Mouse (Mus musculus) kidney, postnatal 4 days (tissue): ENCODE data around the gene Dusp3.

Experiments
- DNase-seq, 2 experiments: peaks; one replicate each; pipeline ENCODE4 v3.0.0; 2021; ENCODE audit warnings: mixed read lengths in 2 of 2

Dusp3 gene

DNA sequence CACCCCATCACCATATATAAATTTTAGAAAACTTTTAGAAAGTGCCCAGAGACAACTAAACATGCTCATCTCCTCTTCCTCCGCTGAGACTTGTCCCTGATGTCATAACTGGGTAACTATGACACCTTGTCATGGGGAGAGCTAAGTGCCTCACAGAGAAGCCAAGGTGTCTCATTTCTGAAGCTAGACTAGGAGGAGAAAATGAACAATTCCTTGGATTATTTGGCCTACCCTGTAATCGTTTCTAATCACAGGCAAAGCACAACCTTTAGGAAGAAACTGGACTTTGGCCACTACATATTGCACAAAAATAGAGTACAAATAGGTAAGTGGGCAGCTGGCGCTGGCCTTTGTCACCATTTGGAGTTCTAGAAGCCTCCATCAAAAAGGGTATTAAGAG, at the start of gene Dusp3:
Gene Dusp3 (minus strand): TSS at position 101 of the 400 bp plus-strand sequence.
- no peak for DNase-seq

DNA sequence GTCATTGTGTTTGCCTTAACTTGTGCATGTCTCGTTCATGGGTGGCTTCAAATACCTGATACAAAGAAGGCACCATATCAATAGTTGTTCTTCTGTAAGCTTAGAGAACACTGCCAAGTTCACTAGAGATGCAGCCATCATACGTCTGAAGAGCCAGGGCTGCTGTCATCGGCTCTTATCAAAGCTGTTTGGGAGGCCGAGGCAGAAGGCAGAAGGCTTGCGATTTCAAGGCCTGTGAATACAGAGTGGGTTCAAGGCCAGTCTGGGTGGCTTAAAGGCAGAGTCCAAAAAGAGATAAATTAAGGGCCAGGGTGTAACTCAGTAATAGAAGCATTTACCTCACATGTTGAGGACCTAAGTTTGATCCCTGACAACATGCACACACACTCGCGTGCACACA, 49.5 kb upstream of the Dusp3 start:
- no peak for DNase-seq

DNA sequence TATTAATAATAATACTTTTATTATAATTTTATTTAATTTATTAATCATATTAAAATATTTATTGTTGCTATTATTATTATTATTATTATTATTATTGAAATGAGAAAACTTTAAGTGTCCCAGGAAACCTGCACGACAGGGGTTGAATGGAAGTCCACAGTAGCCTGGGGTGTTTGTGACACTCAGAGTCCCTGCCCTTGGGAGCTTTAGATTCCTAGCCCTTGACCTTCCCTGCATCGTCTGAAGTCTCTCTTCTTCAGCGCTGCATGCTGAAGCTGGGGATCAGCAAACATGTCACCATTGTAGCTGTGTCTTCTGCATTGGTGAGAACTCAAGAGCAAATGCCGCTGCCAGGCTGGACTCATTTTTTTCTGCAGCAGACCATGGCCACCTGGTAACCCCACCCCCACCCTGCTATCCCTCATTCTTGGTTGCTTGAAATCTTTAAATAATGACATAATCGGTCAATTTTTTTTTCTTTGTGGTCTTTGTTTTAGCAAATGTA, 48.7 kb upstream of the Dusp3 start:
- no peak for DNase-seq

DNA sequence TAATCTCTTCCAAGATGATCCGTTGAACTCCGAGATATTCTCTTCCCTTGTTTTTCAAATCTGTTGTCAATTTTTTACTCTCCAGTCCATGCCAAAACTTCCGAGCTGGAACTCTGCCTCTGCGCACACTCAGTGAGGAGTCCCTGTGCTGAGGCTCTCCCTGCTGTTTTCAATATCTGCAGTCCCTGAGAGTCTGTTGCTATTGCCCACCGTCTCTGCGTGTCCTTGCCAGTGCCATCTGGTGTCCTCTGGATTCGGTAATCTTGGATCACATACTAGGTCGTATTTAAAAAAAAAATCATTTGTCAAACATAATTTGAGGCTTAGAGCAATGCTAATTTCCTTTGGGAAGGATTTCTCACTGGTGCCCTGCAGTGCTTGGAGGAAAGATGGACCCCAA, 48.1 kb upstream of the Dusp3 start:
- no peak for DNase-seq

DNA sequence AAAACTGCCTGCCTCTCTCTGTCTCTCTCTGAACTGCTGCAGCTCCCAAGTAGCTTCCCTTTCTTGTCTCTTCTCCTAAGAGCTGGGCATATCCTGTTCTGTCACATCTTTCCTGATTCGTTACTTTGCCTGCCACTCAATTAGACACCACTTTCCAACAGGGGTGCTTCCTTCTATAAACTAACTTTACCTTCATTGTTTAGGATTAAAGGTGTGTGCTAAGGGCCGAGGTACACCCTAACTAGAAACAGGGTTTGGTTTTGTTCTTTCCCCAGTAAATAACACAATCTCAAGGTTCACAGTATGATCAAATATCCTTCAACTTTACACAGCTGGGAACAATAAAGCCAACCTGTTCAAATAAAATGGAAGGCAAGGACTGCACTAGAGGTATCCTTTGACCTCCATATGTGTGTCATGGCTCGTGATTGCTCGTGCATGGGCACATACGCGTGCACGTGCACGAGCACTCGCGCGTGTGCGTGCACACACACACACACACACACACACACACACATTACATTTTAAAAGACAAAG, 46.3 kb upstream of the Dusp3 start:
- no peak for DNase-seq

DNA sequence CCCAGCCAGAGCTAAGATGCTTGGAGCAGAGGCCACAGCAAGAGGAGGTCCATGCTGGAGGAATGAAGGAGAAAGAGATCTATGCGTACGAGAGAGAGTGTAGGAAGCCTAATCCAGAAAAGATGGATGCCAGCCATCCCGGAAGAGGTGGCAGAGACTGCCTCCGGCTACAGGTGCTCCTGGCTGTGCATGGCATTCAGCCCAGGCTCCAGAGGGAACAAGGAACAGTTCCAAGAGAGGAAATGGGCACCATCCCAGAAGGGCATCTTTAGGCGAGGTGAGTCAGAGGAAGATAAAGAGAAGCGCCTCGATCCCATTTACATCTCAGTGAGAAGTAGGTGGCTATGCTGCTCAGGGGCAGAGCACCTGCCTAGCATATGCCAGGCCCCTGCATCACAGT, 44.3 kb upstream of the Dusp3 start:
- DNase-seq, result no peak

DNA sequence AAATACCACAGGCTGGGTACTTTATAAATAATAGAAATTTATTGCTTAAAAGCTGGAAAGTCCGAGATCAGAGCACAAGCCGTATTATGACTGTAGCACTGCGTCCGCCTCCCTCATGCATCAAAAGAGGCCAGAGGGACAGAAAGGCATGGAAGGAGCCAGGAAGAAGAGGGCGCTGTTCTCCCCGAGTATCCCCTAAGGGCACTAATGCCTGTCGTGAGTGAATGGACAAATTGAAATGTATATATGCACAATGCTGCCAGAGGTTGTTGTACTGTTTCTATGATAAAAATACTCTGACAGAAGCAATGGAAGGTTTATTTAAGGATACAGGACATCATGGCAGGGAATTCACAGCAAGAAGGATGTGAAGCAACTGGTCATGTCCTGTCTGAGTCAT, 43.2 kb upstream of the Dusp3 start:
- no peak for DNase-seq

DNA sequence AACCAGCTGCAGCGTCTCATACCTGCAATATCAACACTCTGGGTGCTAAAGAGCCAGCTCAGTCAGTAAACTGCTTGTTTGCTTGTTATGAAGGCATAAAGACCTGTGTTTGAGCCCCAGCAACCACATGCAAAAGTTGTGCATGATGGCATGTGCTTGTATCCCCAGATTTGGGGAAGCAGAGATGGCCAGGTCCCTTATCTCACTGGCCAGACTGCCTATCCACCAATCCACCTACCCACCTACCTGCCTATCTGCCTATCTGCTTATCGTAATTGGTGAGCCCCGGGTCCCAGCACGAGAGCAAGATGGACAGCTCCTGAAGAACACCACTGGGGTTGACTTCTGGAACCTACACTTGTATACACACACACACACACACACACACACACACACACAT, 42.5 kb upstream of the Dusp3 start:
- no peak for DNase-seq

DNA sequence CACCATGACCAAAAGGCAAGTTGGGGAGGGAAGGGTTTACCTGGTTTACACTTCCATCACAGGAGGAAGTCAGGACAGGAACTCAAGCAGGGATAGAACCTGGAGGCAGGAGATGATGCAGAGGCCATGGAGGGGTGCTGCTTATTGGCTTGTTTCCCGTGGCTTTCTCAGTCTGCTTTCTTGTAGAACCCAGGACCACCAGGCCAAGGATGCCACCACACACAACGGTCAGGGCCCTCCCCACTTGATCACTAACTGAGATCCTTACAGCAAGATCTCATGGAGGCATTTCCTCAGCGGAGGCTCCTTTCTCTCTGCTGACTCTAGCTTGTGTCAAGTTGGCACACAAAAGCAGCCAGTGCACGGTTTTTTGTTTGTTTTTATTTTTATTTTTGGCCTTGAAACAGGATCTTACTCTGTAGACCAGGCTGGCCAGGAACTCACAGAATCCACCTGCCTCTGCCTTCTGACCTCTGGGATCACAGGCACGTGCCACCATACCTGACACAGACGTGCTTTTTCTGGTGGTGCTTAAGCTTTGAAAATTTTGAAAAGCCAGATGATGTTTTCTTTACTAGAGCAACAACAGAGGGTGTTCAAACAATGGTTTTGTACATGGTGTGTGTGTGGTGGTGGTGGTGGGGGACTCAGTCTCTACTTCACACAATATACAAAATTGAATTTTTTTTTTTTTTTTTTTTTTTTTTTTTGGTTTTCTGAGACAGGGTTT, 41.4 kb upstream of the Dusp3 start, which contains the start of gene Mpp3:
Gene Mpp3 (minus strand): TSS at position 375 of the 730 bp plus-strand sequence.
- no peak for DNase-seq

DNA sequence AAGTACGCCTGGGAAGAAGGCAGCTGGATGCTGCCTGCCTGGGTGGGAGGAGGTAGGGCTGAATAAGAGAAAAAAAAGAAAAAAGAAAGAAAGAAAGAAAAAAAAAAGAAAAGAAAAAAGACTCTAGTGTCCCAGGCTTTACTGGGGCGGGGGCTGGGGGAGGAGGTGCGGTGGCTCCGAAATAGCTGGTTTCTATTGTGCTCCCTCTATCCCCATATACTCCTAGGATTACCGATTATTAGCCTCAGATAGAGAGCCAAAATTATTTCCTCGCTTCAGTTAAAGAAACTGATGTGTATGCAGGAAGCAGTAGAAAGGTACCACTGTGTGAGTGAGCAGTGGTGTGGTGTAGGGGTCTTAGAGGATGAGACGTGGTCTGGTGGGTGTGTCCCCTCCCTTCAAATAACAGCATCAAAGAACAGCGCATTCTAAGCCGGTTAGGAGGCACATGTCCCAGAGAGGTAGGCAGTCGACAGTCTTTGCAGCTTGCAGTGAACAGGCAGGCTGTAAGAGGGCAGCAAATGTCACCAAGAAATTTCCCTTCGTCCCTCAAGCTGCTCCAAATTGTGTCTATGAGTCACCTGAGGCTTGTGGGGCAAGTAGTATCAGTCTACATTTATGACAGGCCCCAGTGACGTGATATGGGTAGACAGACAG, 40.7 kb upstream of the Dusp3 start:
- peak in 1 of 2 experiments; percentile 12 for DNase-seq

DNA sequence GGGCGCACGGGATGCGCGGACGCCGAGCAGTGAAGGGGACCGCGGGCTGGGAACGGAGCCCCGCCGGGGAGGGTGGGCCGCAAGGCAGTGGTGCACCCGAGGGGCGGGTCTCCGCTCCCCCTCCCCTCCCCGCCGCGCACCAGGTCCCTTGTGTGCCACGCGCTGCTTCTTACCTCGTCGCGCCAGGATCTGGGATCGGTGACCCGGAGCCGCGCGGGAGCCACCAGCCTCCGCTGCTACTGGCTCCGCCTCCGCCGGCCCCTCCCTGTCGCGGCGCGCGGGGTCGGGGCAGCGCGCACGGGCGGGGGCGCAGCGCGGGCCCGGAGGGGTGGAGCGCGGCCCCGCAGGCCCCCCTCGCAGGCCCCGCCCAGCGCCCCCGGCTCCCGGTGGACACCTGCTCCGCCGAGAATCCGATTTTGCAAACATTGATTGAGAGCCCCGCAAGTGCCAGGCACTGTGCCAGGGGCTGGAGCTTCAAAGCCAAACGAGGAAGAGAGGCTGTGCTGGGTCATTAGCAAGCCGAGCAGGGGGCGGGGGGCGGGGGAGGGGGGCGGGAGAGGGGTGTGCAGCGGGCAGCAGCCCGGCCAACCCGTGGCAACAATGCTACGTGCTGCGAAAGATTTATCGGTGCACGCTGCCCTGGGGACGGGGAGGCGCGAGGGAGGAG, 40.0 kb upstream of the Dusp3 start:
- DNase-seq, result peak; percentile 81 to 87

DNA sequence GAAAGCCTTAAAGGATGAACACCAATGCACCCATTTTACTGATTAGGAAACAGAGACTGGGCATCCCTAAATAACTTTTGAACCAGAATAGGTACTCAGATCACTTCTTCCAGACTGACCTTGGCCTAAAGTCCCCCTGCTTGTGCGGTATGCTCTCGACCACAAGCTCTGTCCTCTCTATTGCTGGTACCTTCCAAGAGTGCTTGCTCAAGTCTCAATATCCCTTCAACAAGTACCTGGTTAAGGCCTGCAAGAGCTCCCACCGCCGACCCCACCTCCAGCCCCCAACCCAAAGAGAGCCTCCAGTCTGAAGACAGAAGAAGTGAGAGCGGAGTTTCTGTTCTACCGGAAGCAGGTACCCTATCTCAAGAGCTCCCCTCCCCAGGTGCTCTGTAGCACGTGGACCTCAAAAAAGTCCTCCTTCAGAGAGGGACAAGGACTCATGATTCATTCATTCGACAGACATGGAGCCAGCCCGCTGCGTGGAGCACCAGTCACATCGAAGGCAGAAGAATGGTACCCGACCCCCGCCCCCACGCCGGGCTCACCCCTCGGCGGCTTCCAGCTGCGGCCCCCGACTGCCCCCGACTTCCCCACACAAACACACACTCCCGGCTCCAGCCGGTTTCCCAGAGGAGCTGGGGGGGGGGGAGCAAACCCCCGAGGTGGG, 39.3 kb upstream of the Dusp3 start:
- peak; percentile 41 to 50 for DNase-seq

DNA sequence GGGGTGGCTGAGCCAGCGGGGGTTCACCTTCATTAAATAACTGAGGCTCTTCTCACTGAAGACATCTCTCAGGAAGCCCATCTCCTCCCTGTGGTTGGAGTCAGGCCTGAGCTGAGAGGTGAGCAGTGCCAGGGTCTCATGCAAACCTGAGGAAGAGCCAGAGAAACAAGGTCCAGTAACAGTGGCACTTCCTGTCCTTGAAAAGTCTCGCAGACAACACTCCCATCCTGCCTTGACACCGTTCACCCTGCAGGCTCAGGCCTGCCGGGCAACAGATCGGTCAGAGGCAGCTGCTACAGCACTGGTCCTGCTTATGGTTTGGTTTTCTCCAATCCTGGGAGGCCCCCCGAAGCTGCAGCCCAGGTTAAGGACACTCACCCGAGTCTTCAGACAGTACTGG, 38.5 kb upstream of the Dusp3 start:
- DNase-seq, result peak in 1 of 2 experiments; percentile 16

DNA sequence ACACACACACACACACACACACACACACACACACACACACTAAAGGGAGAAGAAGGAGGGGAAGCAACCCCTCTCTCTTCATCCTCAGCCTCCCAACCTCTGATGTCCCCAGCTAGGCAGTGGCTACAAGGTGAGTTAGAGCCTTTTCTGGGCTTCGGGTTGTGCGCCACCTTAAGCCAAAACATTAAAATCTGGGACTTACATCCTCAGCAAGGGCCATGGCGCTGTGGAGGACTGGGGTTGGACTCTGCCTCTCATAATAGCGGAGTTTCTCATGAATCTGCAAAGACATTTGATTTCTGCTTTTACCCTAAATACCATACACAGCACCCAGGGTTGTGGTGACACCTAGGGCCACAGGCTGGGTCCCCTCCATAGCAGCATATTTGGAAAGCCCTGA, 38.1 kb upstream of the Dusp3 start:
- no peak for DNase-seq

DNA sequence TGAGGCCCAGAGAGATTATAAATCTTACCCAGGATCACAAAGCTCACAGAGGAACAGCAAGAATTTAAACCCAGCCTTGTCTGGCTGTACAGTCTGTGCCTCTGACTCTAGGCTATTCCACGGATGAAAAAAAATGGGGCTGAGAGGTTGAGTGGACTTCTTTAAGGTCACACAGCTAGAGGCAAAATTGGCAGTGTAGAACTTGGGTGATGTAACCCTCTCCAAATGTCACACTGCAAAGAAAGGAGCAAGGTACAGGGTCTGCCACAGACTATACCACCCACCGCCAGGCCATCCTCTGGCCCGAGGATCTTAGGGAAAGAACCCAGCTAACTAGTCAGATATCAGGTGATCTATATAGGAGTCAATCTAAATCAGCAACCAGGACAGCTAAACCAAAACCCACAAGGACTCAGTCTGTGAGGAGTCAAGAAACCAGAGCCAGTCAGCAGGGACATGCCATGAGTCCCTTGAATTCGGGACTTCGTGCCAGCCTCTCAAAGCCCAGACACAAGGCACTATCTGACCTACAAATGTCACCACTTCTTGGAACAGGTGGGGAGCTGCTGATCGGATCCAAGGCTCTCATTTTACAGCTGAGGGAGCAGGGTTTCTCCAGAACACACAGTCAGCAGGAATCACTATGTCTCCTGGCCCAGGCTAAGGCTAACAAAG, 37.4 kb upstream of the Dusp3 start:
- no peak for DNase-seq

DNA sequence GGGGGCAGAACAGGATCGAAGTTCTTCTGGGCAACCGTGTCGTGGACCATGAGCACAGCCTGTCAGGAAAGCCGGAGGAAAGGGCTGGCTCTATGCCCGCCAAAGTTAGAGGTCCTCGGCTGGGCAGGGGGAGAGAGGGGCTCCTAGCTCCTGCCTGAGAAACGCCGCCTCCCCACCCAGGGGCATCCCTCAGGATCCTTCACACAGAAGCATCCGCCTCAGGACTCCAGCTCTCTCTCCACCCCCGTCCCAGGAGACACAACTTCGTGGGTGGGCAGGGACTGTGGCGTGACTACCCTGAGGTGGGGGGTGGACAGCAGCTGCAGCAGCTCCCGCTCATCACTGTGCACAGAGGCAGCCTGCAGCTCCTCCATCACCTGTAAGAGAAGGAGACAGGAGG, 36.6 kb upstream of the Dusp3 start:
- no peak for DNase-seq

DNA sequence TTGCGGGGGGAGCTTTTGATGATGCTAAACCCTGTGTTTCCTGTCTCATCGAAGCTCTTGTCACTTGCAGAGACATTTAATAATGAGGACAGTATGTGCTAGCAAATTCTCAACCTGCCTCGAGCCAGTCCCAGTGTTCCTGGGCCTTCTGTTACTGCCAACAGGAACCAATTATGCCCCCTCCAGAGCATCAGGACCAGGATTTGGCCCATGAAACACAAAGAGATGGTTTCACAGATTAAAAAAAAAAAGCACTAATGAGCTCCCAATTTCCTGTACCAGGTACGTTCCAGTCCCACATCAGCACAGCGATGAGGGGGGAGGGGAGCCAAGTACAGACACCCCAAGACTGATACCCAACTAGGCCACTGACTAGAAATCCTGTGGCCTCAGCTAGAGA, 34.4 kb upstream of the Dusp3 start:
- DNase-seq, result no peak

DNA sequence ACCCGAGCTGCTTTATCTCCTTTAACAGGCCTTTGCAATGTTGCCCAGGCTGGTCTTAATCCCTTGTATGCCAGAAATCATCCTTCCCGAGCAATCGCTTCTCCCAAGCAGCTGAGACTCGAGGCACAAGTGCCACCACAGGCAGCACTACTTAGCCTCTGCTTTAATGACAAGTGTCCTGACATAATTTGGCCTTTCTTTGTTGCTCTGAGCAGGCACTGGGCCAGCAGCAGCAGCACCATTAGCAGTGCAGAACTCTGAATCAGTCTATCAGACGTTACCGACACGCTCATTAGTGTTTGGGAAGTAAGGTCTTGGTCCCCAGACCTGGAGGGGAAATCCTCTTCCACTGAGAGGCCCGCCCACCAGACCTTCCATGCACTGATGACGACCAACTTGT, 32.9 kb upstream of the Dusp3 start:
- DNase-seq, result no peak

DNA sequence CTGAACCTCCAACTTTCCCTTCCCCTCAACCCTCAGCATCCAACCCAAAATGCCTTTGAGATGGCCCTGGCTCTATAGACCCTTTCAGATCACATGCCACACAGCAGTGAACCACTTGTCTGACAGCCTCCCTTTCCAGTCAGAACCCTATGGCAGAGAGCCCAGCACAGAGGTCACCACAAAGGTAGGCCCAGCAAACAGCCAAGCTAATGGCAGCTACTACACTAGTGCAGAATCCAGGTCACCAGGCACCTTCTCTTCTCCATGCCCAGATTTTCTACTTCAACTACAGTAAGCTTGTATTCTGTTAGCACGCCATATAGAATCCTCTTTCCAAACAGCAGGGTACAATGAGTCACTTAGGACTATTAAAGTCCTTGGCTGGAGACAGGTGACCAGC, 29.3 kb upstream of the Dusp3 start:
- no peak for DNase-seq

DNA sequence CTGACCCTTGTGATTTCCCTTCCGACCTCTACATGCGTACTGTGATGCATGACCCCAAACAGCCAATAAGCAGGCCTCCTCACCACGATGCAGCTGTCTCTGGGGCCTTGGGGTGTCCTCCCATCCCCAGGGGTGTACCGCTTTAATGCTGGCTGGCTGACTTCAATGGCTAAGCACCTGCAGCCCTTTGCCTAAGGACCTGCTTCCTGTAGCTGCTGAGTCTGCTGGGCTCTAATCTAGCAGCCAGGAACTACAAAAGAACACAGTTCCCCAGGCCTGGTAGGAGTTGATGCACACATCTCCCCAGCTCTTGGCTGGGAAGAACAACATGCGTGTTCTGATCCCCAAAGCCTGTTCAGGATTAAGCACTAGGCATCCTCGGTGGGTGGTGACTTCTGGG, 28.7 kb upstream of the Dusp3 start:
- no peak for DNase-seq

DNA sequence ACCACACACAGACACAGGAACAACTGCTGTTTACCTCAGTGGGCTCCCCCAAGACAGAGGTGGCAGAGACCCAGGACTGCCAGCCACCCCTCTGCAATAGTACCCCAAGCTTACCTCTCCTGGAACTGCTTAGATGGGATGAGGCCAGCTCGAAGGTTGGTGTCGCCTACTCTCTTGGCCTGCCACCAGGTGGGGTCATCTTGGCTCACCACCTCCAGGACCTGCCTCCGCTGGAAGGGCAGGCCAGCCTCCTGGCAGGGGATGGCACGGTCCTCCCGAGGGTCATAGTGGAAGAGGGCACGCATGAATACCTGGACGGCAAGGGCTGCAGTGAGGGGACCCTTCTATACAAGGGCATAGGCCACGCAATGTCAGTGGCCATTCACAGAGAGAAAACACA, 26.4 kb upstream of the Dusp3 start:
- DNase-seq, result no peak

DNA sequence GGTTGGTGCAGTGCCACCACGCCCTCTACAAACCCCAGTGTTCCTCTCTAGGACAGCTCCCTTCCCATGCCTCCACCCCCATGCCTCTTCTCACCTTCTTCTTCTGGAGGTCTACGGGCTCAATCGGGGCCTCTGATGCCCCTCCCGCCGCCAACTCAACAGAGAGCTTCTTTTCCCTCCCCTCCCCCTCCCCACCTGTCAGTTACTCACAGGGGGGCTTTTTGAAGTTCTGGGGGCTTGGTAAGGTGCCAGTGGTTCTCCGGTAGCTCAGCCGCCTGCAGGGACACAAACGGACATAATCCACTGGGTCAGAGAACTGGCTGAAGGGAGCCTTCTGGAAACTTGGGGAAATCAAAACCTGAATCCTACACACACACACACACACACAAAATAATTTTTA, 24.7 kb upstream of the Dusp3 start:
- no peak for DNase-seq

DNA sequence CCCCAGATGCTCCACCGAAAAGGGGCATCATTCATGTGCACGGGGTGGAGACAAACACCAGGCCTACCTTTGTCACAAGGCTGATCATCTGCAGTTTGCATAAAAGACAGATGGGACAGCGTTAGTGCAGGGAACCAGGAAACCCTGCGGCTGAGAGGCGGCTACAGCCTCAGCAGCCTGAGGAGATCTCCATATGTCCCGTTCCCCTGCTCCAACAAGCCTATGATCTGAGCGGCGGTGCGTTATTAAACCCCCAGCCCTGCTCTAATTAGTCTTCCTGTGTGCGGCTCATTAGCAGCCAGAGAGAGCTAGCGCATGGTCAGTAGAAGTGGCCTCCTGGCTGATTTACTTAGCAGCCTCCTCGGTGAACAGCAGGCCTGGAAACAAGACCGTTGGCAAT, 23.3 kb upstream of the Dusp3 start:
- DNase-seq, result no peak
